Mouse (Mus musculus): ENCODE measurements at regions not wholly inside any gene's neighbourhood (a gene's known extent, or its start where the extent isn't known, plus 50 kb on each side); places are given as distances from the start of the nearest gene placed in this dataset.
A peak's percentile ranks its signal among the peaks of the same experiment; 100 is the strongest.

GRCm38 (mm10) chr5:61943376-61943775, 134.8 kb downstream of the G6pd2 start:
- DNase-seq = no peak
- intact Hi-C loops (cut with DNase I) = no loop called here

DNA sequence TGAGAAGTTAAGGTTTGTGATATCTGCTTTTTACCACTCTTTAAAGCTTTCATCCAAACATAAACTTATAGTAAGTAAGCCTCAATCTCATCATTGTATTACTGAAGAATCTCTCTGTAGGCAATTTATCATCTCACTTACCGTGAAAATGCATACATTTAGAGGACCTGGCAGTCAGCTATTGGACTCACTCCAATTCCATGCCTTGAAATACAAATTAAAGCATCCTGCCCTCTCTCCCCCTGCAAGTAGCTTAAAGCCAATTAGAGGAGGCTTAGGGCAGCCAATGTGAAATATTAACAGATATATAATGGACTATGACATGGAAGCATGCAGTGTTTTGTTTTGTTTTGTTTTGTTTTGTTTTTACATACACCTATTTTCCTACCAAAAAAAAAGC, 176.6 kb downstream of the G6pd2 start:
- intact Hi-C loops (cut with DNase I) = no loop called here
- no peak for DNase-seq

DNA sequence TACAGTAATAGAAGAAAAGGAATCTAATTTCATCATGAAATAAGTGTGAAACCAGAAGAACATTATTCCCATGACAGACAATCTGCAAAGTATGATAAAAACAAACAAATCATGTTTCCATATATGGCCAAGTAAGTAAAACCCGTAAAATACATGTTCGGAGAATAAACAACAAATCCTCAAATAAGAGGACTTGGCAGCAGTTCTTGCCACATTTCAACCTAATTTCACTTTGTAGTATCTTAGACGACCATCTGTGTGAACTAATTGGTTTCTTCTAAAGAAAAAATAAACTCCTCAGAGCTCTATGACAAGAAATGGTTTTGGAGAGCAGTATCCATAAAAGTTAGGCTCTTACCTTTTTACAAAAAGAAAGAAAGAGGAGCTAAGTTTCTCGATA, 210.9 kb downstream of the G6pd2 start:
- intact Hi-C loops (cut with DNase I) = no loop called here
- DNase-seq = no peak

- DNase-seq = no peak
- intact Hi-C loops (cut with DNase I) = no loop called here
Observed at GRCm38 (mm10) chr5:62020260-62020659, 211.6 kb downstream of the G6pd2 start.

- intact Hi-C loops (cut with DNase I) = no loop called here
- DNase-seq = no peak
Observed at GRCm38 (mm10) chr5:62041475-62041874, 232.9 kb downstream of the G6pd2 start.

DNA sequence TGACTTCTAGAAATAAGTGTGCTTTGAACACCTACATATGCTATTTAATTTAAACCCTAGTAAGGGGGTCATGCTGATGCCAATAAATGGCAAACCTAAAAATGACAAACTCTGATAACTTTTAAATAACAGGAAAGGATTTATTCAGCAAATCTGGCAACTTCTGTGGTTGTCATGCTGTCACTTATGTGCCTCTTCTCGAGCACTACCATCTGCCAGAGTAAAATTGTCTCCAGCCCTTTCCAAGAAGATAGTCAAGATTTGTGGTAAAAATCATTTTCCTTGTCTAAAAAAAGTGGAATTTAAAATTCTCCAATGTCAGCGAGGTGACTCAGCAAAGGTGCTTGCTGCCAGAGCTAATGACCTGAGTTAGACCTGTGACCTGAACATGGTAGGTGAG, 235.1 kb downstream of the G6pd2 start:
- intact Hi-C loops (cut with DNase I) = no loop called here
- DNase-seq = no peak

DNA sequence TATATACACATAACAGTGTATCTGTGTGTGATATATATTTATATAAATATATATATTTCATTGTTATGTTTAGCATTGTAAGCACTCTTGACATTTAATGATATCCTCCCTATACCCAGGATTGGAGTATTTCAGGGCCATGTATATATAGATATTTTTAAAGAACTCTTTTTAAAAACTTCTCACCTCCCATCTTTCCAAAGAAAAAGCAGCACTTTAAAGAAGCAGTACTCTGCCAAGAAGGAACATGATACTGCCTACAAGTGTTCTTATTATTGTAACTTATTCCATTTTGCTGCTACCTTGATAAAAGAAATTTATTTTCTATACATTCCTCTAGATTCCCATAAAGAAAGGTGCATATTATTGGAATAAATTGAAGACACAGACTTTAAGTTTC, 270.4 kb downstream of the G6pd2 start:
- intact Hi-C loops (cut with DNase I) = no loop called here

GRCm38 (mm10) chr5:62089538-62089937, 280.9 kb downstream of the G6pd2 start:
- intact Hi-C loops (cut with DNase I) = loop anchor here (5.0 kb wide), 1 partner anchor 928 kb away; no protein-coding TSS in a partner anchor
- no peak for DNase-seq

More for the DNA sequence above, 270.4 kb downstream of the G6pd2 start:
- DNase-seq = no peak

GRCm38 (mm10) chr5:62096052-62096451, 287.4 kb downstream of the G6pd2 start:
- intact Hi-C loops (cut with DNase I) = no loop called here
- no peak for DNase-seq

GRCm38 (mm10) chr5:62113226-62113625, 304.6 kb downstream of the G6pd2 start:
- intact Hi-C loops (cut with DNase I) = no loop called here
- DNase-seq = no peak

GRCm38 (mm10) chr5:62113664-62114063, 305.0 kb downstream of the G6pd2 start:
- intact Hi-C loops (cut with DNase I) = no loop called here

GRCm38 (mm10) chr5:62145178-62145577, 336.6 kb downstream of the G6pd2 start:
- intact Hi-C loops (cut with DNase I) = no loop called here
- no peak for DNase-seq

More at GRCm38 (mm10) chr5:62113664-62114063, 305.0 kb downstream of the G6pd2 start:
- no peak for DNase-seq

GRCm38 (mm10) chr5:62147399-62147798, 338.8 kb downstream of the G6pd2 start:
- intact Hi-C loops (cut with DNase I) = no loop called here
- no peak for DNase-seq

- DNase-seq = no peak
- intact Hi-C loops (cut with DNase I) = no loop called here
Observed at GRCm38 (mm10) chr5:62160528-62160927, 351.9 kb downstream of the G6pd2 start.

- peak; percentile 8 for DNase-seq
- intact Hi-C loops (cut with DNase I) = no loop called here
Observed at GRCm38 (mm10) chr5:62192073-62192472, 383.5 kb downstream of the G6pd2 start.

DNA sequence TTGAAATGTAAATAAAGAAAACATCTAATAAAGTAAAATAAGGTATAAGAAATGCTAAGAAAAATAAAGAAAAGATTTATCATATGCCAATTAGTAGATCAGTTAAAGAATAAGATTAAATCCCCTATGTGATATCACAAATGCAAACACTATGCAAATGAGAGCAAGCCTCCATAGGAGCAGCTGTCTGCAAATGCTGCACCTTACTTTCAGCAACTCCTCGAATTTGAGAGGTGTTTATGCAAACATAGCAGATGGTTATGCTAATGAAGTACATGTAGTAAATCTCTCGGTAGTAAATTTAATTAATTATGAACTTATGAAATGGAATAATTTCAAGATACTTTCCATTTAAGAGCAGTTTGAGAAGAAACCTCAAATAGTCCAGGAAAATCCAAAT, 396.8 kb downstream of the G6pd2 start:
- intact Hi-C loops (cut with DNase I) = no loop called here
- no peak for DNase-seq
